Mouse (Mus musculus): ENCODE data around the gene Npnt. TPM values are rescaled to one million over a fixed set of nuclear protein-coding genes. Genes with fewer than 3 reads are reported as not detected.

Npnt gene
- polyA plus RNA-seq, 1 experiment = 17.6 TPM

DNA sequence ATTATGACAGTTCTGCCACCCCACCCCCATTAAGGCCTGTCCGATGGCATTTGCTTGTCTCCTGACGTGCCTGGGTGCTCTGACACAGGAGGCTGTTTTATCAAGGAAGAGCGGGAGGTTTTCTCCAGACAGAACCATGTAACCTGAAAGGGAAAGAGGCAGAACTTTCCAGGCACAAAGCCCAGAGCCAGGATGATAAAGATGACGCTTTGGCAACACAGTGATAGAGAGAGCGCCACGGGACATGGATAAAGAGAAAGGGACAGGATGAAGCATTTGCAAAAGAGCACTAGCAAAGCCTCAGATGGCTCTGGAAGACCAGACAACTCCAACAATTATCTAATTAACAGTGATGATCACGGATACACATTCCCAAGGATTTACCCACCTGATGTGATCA is 56.0 kb downstream of the Npnt start:
- Histone ChIP-seq H3K36me3 (ENCODE audit: control insufficient read depth, insufficient read depth, low read length, poor library complexity, severe bottlenecking) (no peaks in the 10 kb centered on the region), H3K9ac (ENCODE audit: low read depth, poor library complexity, severe bottlenecking) (no peak overlapping the region), H3K27me3 (ENCODE audit: control insufficient read depth, insufficient read depth, low read length, poor library complexity, severe bottlenecking) (no peaks in the 10 kb centered on the region), H3K9me3 (replicated peaks; ENCODE audit: control insufficient read depth, insufficient read depth, low read length, poor library complexity, severe bottlenecking) (no peaks in the 10 kb centered on the region), H3K4me1 (ENCODE audit: control insufficient read depth, insufficient read depth, low read length) (no peaks in the 10 kb centered on the region), H3K27ac (ENCODE audit: insufficient read depth, low read length) (no peak overlapping the region), H3K4me3 (ENCODE audit: low read depth, low read length) (no peak overlapping the region)
- no peak for TF ChIP-seq CTCF (IDR thresholded peaks at IDR 0.05; ENCODE audit: low read depth, low read length)
- no peak for TF ChIP-seq POLR2A (IDR thresholded peaks at IDR 0.05; ENCODE audit: insufficient read depth, low read length)
- no peak for TF ChIP-seq EP300 (IDR thresholded peaks at IDR 0.05; ENCODE audit: insufficient read depth, low read depth, low read length)

DNA sequence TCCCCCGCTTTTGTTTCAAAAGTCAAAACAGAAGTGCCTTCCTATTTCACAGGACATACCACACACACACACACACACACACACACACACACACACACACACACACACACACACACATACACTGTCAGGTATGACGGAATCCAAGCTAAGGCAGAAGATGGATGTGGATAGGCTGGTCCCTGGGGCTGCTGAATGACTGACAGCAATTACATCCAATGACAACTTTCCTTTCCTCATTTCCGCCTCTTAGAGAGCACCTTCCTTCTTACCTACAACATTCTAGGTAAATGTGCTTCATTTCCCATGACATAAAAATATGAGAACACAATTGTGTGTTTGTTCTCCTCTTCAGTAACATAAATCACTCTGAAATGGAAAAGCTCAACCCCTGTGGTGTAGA is 56.4 kb downstream of the Npnt start:
- Histone ChIP-seq H3K27ac (ENCODE audit: insufficient read depth, low read length) (no peak overlapping the region), H3K9ac (ENCODE audit: low read depth, poor library complexity, severe bottlenecking) (no peak overlapping the region), H3K36me3 (ENCODE audit: control insufficient read depth, insufficient read depth, low read length, poor library complexity, severe bottlenecking) (no peaks in the 10 kb centered on the region), H3K4me3 (ENCODE audit: low read depth, low read length) (no peak overlapping the region), H3K27me3 (ENCODE audit: control insufficient read depth, insufficient read depth, low read length, poor library complexity, severe bottlenecking) (no peaks in the 10 kb centered on the region), H3K4me1 (ENCODE audit: control insufficient read depth, insufficient read depth, low read length) (no peaks in the 10 kb centered on the region), H3K9me3 (replicated peaks; ENCODE audit: control insufficient read depth, insufficient read depth, low read length, poor library complexity, severe bottlenecking) (no peaks in the 10 kb centered on the region)
- TF ChIP-seq CTCF (IDR thresholded peaks at IDR 0.05; ENCODE audit: low read depth, low read length) (no peak), POLR2A (IDR thresholded peaks at IDR 0.05; ENCODE audit: insufficient read depth, low read length) (no peak), EP300 (IDR thresholded peaks at IDR 0.05; ENCODE audit: insufficient read depth, low read depth, low read length) (no peak)

DNA sequence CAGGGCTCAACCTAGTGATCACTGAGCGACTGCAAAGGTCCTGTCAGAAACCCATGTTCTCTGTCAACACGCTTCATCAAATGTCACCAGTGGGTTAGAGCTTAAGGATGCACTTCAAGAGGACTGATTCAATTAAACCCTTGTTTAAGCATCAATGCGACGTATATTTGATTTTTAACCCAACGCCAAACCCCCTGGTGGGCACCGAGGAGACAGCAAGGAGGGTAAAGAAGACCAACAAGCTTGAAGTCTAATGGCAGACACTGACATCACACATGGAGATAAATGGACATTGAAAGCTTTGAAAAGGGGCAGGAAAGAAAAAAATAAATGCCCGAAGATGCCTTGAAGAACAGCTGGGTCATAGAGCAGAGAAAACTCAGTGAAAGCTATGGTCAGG is 57.0 kb downstream of the Npnt start:
- Histone ChIP-seq H3K9ac (ENCODE audit: low read depth, poor library complexity, severe bottlenecking) (no peak overlapping the region), H3K4me1 (ENCODE audit: control insufficient read depth, insufficient read depth, low read length) (no peaks in the 10 kb centered on the region), H3K27me3 (ENCODE audit: control insufficient read depth, insufficient read depth, low read length, poor library complexity, severe bottlenecking) (no peaks in the 10 kb centered on the region), H3K4me3 (ENCODE audit: low read depth, low read length) (no peak overlapping the region), H3K9me3 (replicated peaks; ENCODE audit: control insufficient read depth, insufficient read depth, low read length, poor library complexity, severe bottlenecking) (no peaks in the 10 kb centered on the region), H3K36me3 (ENCODE audit: control insufficient read depth, insufficient read depth, low read length, poor library complexity, severe bottlenecking) (no peaks in the 10 kb centered on the region), H3K27ac (ENCODE audit: insufficient read depth, low read length) (no peak overlapping the region)
- TF ChIP-seq CTCF (IDR thresholded peaks at IDR 0.05; ENCODE audit: low read depth, low read length) (no peak), EP300 (IDR thresholded peaks at IDR 0.05; ENCODE audit: insufficient read depth, low read depth, low read length) (no peak), POLR2A (IDR thresholded peaks at IDR 0.05; ENCODE audit: insufficient read depth, low read length) (no peak)

DNA sequence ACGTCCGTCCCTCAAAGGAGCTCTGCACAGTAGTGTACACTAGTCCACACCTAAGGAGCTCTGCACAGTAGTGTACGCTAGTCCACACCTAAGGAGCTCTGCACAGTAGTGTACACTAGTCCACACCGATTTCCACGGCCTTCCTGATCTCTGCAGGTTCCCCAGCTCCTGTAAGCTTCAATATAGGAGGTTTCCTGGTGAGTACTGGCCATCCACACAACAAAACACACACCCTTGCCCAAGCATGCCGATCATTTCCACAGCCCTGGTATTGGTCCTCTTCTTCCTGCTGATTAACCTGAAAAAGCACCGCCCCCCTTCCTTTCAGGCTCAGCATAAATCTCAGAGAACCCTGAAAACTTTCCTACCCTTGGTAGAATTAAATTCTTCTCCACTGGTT is 57.6 kb downstream of the Npnt start:
- H3K9me3 ChIP-seq (replicated peaks; ENCODE audit: control insufficient read depth, insufficient read depth, low read length, poor library complexity, severe bottlenecking) = no peaks in the 10 kb centered on the region
- H3K27me3 ChIP-seq (ENCODE audit: control insufficient read depth, insufficient read depth, low read length, poor library complexity, severe bottlenecking) = no peaks in the 10 kb centered on the region
- H3K4me1 ChIP-seq (ENCODE audit: control insufficient read depth, insufficient read depth, low read length) = no peaks in the 10 kb centered on the region
- no peak overlapping the region for H3K4me3 ChIP-seq (ENCODE audit: low read depth, low read length)
- no peak for TF ChIP-seq POLR2A (IDR thresholded peaks at IDR 0.05; ENCODE audit: insufficient read depth, low read length)
- no peaks in the 10 kb centered on the region for H3K36me3 ChIP-seq (ENCODE audit: control insufficient read depth, insufficient read depth, low read length, poor library complexity, severe bottlenecking)
- no peak overlapping the region for H3K9ac ChIP-seq (ENCODE audit: low read depth, poor library complexity, severe bottlenecking)
- H3K27ac ChIP-seq (ENCODE audit: insufficient read depth, low read length) = no peak overlapping the region

DNA sequence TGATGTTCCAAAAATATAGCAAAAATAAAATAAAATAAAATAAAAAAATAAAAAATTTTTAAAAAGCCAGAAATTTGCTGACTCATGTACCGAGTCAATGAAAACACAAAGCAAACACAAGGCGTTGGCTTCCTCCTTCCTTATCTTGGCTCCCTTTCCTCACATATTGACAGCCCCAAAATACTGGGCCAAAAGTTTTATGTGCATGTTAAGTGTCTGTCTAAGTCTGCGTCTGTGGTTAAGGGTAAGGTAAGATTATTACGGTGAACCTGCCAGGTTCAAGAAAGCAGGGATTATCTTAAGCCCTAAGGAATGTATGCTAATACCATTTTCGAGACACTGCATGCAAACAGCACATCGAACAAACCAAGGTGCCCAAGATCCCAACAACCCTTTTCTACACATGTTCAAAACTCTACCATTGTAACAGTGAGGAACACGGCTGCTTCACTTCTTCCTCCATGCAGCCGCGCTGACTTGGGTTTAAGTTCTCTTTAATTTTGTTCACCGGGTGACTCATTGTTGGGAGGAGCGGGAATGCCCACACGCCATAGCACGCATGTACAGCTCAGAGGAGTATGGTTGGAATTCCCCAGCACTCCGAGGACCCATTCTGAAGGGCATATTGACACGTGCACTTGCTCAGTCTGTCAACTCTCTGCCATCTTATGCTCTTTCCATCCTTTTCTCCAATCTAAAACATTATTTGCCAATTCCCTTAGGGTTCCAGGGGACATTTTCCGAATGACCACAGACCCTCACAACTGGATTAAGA is 62.8 kb downstream of the Npnt start:
- no peaks in the 10 kb centered on the region for H3K36me3 ChIP-seq (ENCODE audit: control insufficient read depth, insufficient read depth, low read length, poor library complexity, severe bottlenecking)
- H3K9ac ChIP-seq (ENCODE audit: low read depth, poor library complexity, severe bottlenecking) = no peak overlapping the region
- no peaks in the 10 kb centered on the region for H3K4me1 ChIP-seq (ENCODE audit: control insufficient read depth, insufficient read depth, low read length)
- H3K27me3 ChIP-seq (ENCODE audit: control insufficient read depth, insufficient read depth, low read length, poor library complexity, severe bottlenecking) = no peaks in the 10 kb centered on the region
- no peak for TF ChIP-seq EP300 (IDR thresholded peaks at IDR 0.05; ENCODE audit: insufficient read depth, low read depth, low read length)
- TF ChIP-seq CTCF (IDR thresholded peaks at IDR 0.05; ENCODE audit: low read depth, low read length) = no peak
- no peak for TF ChIP-seq POLR2A (IDR thresholded peaks at IDR 0.05; ENCODE audit: insufficient read depth, low read length)
- H3K4me3 ChIP-seq (ENCODE audit: low read depth, low read length) = no peak overlapping the region
- no peaks in the 10 kb centered on the region for H3K9me3 ChIP-seq (replicated peaks; ENCODE audit: control insufficient read depth, insufficient read depth, low read length, poor library complexity, severe bottlenecking)
- no peak overlapping the region for H3K27ac ChIP-seq (ENCODE audit: insufficient read depth, low read length)

DNA sequence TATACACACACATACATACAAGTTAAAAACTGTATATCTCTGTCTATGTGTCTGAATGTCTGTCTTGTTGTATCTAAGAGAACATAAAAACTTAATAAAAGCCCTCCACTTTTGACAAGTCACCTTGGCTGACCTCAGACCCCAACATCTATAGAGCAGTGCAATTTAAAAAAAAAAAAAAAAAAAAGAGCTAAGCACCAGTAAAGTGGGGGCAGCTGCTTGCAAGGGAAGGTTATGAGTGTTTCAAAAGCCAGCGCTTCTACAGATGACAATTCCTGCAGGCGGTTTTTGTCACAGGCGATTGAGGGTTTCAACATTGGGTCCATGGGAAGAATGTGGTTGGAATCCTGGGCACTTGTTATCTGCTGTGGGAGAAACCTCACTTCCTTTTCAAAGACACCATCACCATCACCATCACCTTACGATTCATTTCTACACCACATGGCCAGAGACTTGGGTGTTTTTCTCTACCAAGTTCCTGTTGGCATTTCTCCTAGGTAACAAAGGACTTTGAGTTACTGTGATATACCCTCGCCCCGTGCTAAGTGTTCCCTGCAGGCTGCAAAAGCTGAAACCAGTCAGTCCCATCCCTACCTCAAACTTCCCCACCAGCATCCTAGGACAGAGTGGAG is 63.6 kb downstream of the Npnt start:
- Histone ChIP-seq H3K4me3 (ENCODE audit: low read depth, low read length) (no peak overlapping the region), H3K9ac (ENCODE audit: low read depth, poor library complexity, severe bottlenecking) (no peak overlapping the region), H3K4me1 (ENCODE audit: control insufficient read depth, insufficient read depth, low read length) (no peaks in the 10 kb centered on the region), H3K27me3 (ENCODE audit: control insufficient read depth, insufficient read depth, low read length, poor library complexity, severe bottlenecking) (no peaks in the 10 kb centered on the region), H3K27ac (ENCODE audit: insufficient read depth, low read length) (no peak overlapping the region), H3K9me3 (replicated peaks; ENCODE audit: control insufficient read depth, insufficient read depth, low read length, poor library complexity, severe bottlenecking) (no peaks in the 10 kb centered on the region), H3K36me3 (ENCODE audit: control insufficient read depth, insufficient read depth, low read length, poor library complexity, severe bottlenecking) (no peaks in the 10 kb centered on the region)
- TF ChIP-seq EP300 (IDR thresholded peaks at IDR 0.05; ENCODE audit: insufficient read depth, low read depth, low read length) = no peak
- TF ChIP-seq POLR2A (IDR thresholded peaks at IDR 0.05; ENCODE audit: insufficient read depth, low read length) = no peak
- TF ChIP-seq CTCF (IDR thresholded peaks at IDR 0.05; ENCODE audit: low read depth, low read length) = no peak
